Mouse (Mus musculus): ENCODE measurements around the gene Olfr593. TPM values are rescaled to one million over a fixed set of nuclear protein-coding genes. Genes with fewer than 3 reads are reported as not detected.
"Not testable (repeated sequence)": the region's sequence is repeated elsewhere in the genome, so short reads cannot be mapped to it uniquely, and the experiment has no call there.

Olfr593 gene
- total RNA-seq (2021) (not detected), polyA plus RNA-seq (2012; rRNA removed) (not detected in 2 replicates)
- long read RNA-seq = 0 reads

GRCm38 (mm10) chr7:103211562-103211961 is at the start of gene Olfr593:
TSS of gene Olfr593 (plus strand) at chr7:103211862.
- no peak for DNase-seq

- DNase-seq = no peak
Observed at GRCm38 (mm10) chr7:103169697-103170096, 42.0 kb upstream of the Olfr593 start.

GRCm38 (mm10) chr7:103178240-103178639 is 33.4 kb upstream of the Olfr593 start, which contains the start of gene Olfr591:
TSS of gene Olfr591 (minus strand) at chr7:103178340.
- no peak for DNase-seq

GRCm38 (mm10) chr7:103184503-103184902 is 27.2 kb upstream of the Olfr593 start, which contains the start of gene Olfr592:
TSS of gene Olfr592 (plus strand) at chr7:103184803.
- DNase-seq = not testable (repeated sequence)

- DNase-seq = not testable (repeated sequence)
Observed at GRCm38 (mm10) chr7:103212050-103212449, 388 bp downstream of the Olfr593 start.

- DNase-seq = no peak
Observed at GRCm38 (mm10) chr7:103216696-103217095, 5.0 kb downstream of the Olfr593 start, which contains the start of gene Olfr594. TSS of gene Olfr594 (plus strand) at chr7:103216996.

GRCm38 (mm10) chr7:103252405-103252804 is 40.7 kb downstream of the Olfr593 start, which contains the start of gene Usp17ld:
TSS of gene Usp17ld (minus strand) at chr7:103252505.
- DNase-seq = not testable (repeated sequence)

Small RNA genes lying within 50 kb of the gene (microRNA-seq; reads per million reads assigned to microRNA genes)
- 0 reads per million in 2 experiments for gene Gm25171

Other genes with a start within 250 kb of the Olfr593 start
- gene Olfr576, start 249.2 kb upstream of the Olfr593 start, total RNA-seq (2021) = not detected
- not detected in 2 replicates for gene Olfr576, start 249.2 kb upstream of the Olfr593 start, polyA plus RNA-seq (2012; rRNA removed)
- gene Olfr577, start 235.9 kb upstream of the Olfr593 start, total RNA-seq (2021) = not detected
- not detected in 2 replicates for gene Olfr577, start 235.9 kb upstream of the Olfr593 start, polyA plus RNA-seq (2012; rRNA removed)
- not detected for gene Olfr578, start 222.5 kb upstream of the Olfr593 start, total RNA-seq (2021)
- not detected in 2 replicates for gene Olfr578, start 222.5 kb upstream of the Olfr593 start, polyA plus RNA-seq (2012; rRNA removed)
- gene Olfr582, start 173.8 kb upstream of the Olfr593 start, total RNA-seq (2021) = not detected
- gene Olfr582, start 173.8 kb upstream of the Olfr593 start, polyA plus RNA-seq (2012; rRNA removed) = not detected in 2 replicates
- gene Olfr583, start 160.6 kb upstream of the Olfr593 start, total RNA-seq (2021) = not detected
- not detected in 2 replicates for gene Olfr583, start 160.6 kb upstream of the Olfr593 start, polyA plus RNA-seq (2012; rRNA removed)
- gene Olfr584, start 130.0 kb upstream of the Olfr593 start, total RNA-seq (2021) = not detected
- gene Olfr584, start 130.0 kb upstream of the Olfr593 start, polyA plus RNA-seq (2012; rRNA removed) = not detected in 2 replicates
- gene Olfr585, start 114.1 kb upstream of the Olfr593 start, total RNA-seq (2021) = not detected
- gene Olfr585, start 114.1 kb upstream of the Olfr593 start, polyA plus RNA-seq (2012; rRNA removed) = not detected in 2 replicates
- gene Olfr586, start 86.2 kb upstream of the Olfr593 start, total RNA-seq (2021) = not detected
- not detected in 2 replicates for gene Olfr586, start 86.2 kb upstream of the Olfr593 start, polyA plus RNA-seq (2012; rRNA removed)
- not detected for gene Olfr588-ps1, start 71.0 kb upstream of the Olfr593 start, total RNA-seq (2021)
- gene Olfr588-ps1, start 71.0 kb upstream of the Olfr593 start, polyA plus RNA-seq (2012; rRNA removed) = not detected in 2 replicates
- gene Olfr589, start 55.5 kb upstream of the Olfr593 start, total RNA-seq (2021) = not detected
- gene Olfr589, start 55.5 kb upstream of the Olfr593 start, polyA plus RNA-seq (2012; rRNA removed) = not detected in 2 replicates
- not detected for gene Olfr591, start 33.5 kb upstream of the Olfr593 start, total RNA-seq (2021)
- gene Olfr591, start 33.5 kb upstream of the Olfr593 start, polyA plus RNA-seq (2012; rRNA removed) = not detected in 2 replicates
- gene Olfr592, start 27.1 kb upstream of the Olfr593 start, total RNA-seq (2021) = not detected
- not detected in 2 replicates for gene Olfr592, start 27.1 kb upstream of the Olfr593 start, polyA plus RNA-seq (2012; rRNA removed)
- not detected for gene Olfr594, start 5.1 kb downstream of the Olfr593 start, total RNA-seq (2021)
- gene Olfr594, start 5.1 kb downstream of the Olfr593 start, polyA plus RNA-seq (2012; rRNA removed) = not detected in 2 replicates
- gene Usp17ld, start 40.6 kb downstream of the Olfr593 start, total RNA-seq (2021) = not detected
- not detected in 2 replicates for gene Usp17ld, start 40.6 kb downstream of the Olfr593 start, polyA plus RNA-seq (2012; rRNA removed)
- gene Olfr596, start 93.8 kb downstream of the Olfr593 start, total RNA-seq (2021) = not detected
- not detected in 2 replicates for gene Olfr596, start 93.8 kb downstream of the Olfr593 start, polyA plus RNA-seq (2012; rRNA removed)
- not detected for gene Olfr597, start 104.5 kb downstream of the Olfr593 start, total RNA-seq (2021)
- not detected in 2 replicates for gene Olfr597, start 104.5 kb downstream of the Olfr593 start, polyA plus RNA-seq (2012; rRNA removed)
- gene Olfr598, start 111.7 kb downstream of the Olfr593 start, total RNA-seq (2021) = not detected
- gene Olfr598, start 111.7 kb downstream of the Olfr593 start, polyA plus RNA-seq (2012; rRNA removed) = not detected in 2 replicates
- gene Olfr599, start 124.1 kb downstream of the Olfr593 start, total RNA-seq (2021) = not detected
- gene Olfr599, start 124.1 kb downstream of the Olfr593 start, polyA plus RNA-seq (2012; rRNA removed) = not detected in 2 replicates
- gene Olfr600, start 137.8 kb downstream of the Olfr593 start, total RNA-seq (2021) = not detected
- not detected in 2 replicates for gene Olfr600, start 137.8 kb downstream of the Olfr593 start, polyA plus RNA-seq (2012; rRNA removed)
- gene Olfr601, start 150.8 kb downstream of the Olfr593 start, total RNA-seq (2021) = not detected
- not detected in 2 replicates for gene Olfr601, start 150.8 kb downstream of the Olfr593 start, polyA plus RNA-seq (2012; rRNA removed)
- not detected for gene Olfr603, start 174.3 kb downstream of the Olfr593 start, total RNA-seq (2021)
- gene Olfr603, start 174.3 kb downstream of the Olfr593 start, polyA plus RNA-seq (2012; rRNA removed) = not detected in 2 replicates
- not detected for gene Usp17lc, start 203.2 kb downstream of the Olfr593 start, total RNA-seq (2021)
- gene Usp17lc, start 203.2 kb downstream of the Olfr593 start, polyA plus RNA-seq (2012; rRNA removed) = not detected in 2 replicates
- gene Olfr605, start 233.6 kb downstream of the Olfr593 start, total RNA-seq (2021) = not detected
- not detected in 2 replicates for gene Olfr605, start 233.6 kb downstream of the Olfr593 start, polyA plus RNA-seq (2012; rRNA removed)
- gene Olfr606, start 237.2 kb downstream of the Olfr593 start, total RNA-seq (2021) = not detected
- gene Olfr606, start 237.2 kb downstream of the Olfr593 start, polyA plus RNA-seq (2012; rRNA removed) = not detected in 2 replicates

Measured in adrenal gland, adult 2 months (tissue).